Mouse (Mus musculus): ENCODE data around the gene Mfn1. TPM values are rescaled to one million over a fixed set of nuclear protein-coding genes. Genes with fewer than 3 reads are reported as not detected.

The Mfn1 gene
- polyA plus RNA-seq, 1 experiment from 2014 or later: 39.4 TPM

GRCm38 (mm10) chr3:32581911-32582310, 52.6 kb downstream of the Mfn1 start:
- H3K36me3 ChIP-seq (ENCODE audit: poor library complexity, severe bottlenecking): peaks cover 46% of the 10 kb centered on the region
- H3K27ac ChIP-seq: no peak overlapping the region
- no peaks in the 10 kb centered on the region for H3K9me3 ChIP-seq (replicated peaks)
- H3K4me1 ChIP-seq: no peaks in the 10 kb centered on the region
- no peaks in the 10 kb centered on the region for H3K27me3 ChIP-seq
- H3K4me3 ChIP-seq: no peak overlapping the region
- H3K4me2 ChIP-seq: no peak overlapping the region
- 92% methylated on average over 3 of the region's 3 CpGs for WGBS
- H3K9ac ChIP-seq: no peak overlapping the region
- ATAC-seq: no peak

GRCm38 (mm10) chr3:32583489-32583888, 54.2 kb downstream of the Mfn1 start:
- Histone ChIP-seq H3K4me3 (no peak overlapping the region), H3K9me3 (replicated peaks) (no peaks in the 10 kb centered on the region), H3K9ac (no peak overlapping the region), H3K27ac (no peak overlapping the region), H3K36me3 (ENCODE audit: poor library complexity, severe bottlenecking) (peaks cover 46% of the 10 kb centered on the region), H3K4me2 (no peak overlapping the region), H3K27me3 (no peaks in the 10 kb centered on the region), H3K4me1 (no peaks in the 10 kb centered on the region)
- ATAC-seq: peak; percentile 65; the same call in 1 of the 2 replicates
- WGBS: 84% methylated on average over 4 of the region's 4 CpGs

- Histone ChIP-seq H3K4me1 (no peaks in the 10 kb centered on the region), H3K9ac (no peak overlapping the region), H3K27me3 (no peaks in the 10 kb centered on the region), H3K27ac (no peak overlapping the region), H3K36me3 (ENCODE audit: poor library complexity, severe bottlenecking) (peaks cover 53% of the 10 kb centered on the region), H3K4me3 (no peak overlapping the region), H3K9me3 (replicated peaks) (no peaks in the 10 kb centered on the region), H3K4me2 (no peak overlapping the region)
- 96% methylated on average over 3 of the region's 3 CpGs for WGBS
- ATAC-seq: no peak
Measured at GRCm38 (mm10) chr3:32586274-32586673, 57.0 kb downstream of the Mfn1 start.

GRCm38 (mm10) chr3:32595080-32595479, 65.8 kb downstream of the Mfn1 start:
- 87% methylated on average over 4 of the region's 4 CpGs for WGBS
- Histone ChIP-seq H3K9ac (no peak overlapping the region), H3K4me3 (no peak overlapping the region), H3K9me3 (replicated peaks) (no peaks in the 10 kb centered on the region), H3K4me2 (no peak overlapping the region), H3K27me3 (no peaks in the 10 kb centered on the region), H3K36me3 (ENCODE audit: poor library complexity, severe bottlenecking) (0 out of 2 replicates have a peak, but pooled peaks cover 4% of the 10 kb centered on the region), H3K27ac (no peak overlapping the region), H3K4me1 (no peaks in the 10 kb centered on the region)
- no peak for ATAC-seq

- Histone ChIP-seq H3K9ac (no peak overlapping the region), H3K36me3 (ENCODE audit: poor library complexity, severe bottlenecking) (no peaks in the 10 kb centered on the region), H3K4me1 (no peaks in the 10 kb centered on the region), H3K27me3 (no peaks in the 10 kb centered on the region), H3K27ac (no peak overlapping the region), H3K4me3 (no peak overlapping the region), H3K9me3 (replicated peaks) (no peaks in the 10 kb centered on the region), H3K4me2 (no peak overlapping the region)
- no peak for ATAC-seq
- WGBS: 77% methylated on average over 3 of the region's 3 CpGs
Measured at GRCm38 (mm10) chr3:32599328-32599727, 70.1 kb downstream of the Mfn1 start.

GRCm38 (mm10) chr3:32601055-32601454, 71.8 kb downstream of the Mfn1 start:
- no peak overlapping the region for H3K9ac ChIP-seq
- H3K9me3 ChIP-seq (replicated peaks): no peaks in the 10 kb centered on the region
- no peak overlapping the region for H3K27ac ChIP-seq
- H3K4me3 ChIP-seq: no peak overlapping the region
- no peak for ATAC-seq
- H3K4me1 ChIP-seq: no peaks in the 10 kb centered on the region
- no peak overlapping the region for H3K4me2 ChIP-seq
- 93% methylated on average over 10 of the region's 10 CpGs for WGBS
- no peaks in the 10 kb centered on the region for H3K27me3 ChIP-seq
- H3K36me3 ChIP-seq (ENCODE audit: poor library complexity, severe bottlenecking): no peaks in the 10 kb centered on the region

GRCm38 (mm10) chr3:32609233-32609632, 80.0 kb downstream of the Mfn1 start:
- 98% methylated on average over 4 of the region's 4 CpGs for WGBS
- H3K36me3 ChIP-seq (ENCODE audit: poor library complexity, severe bottlenecking): no peaks in the 10 kb centered on the region
- H3K9ac ChIP-seq: no peak overlapping the region
- H3K27me3 ChIP-seq: no peaks in the 10 kb centered on the region
- no peaks in the 10 kb centered on the region for H3K4me1 ChIP-seq
- ATAC-seq: no peak
- no peaks in the 10 kb centered on the region for H3K9me3 ChIP-seq (replicated peaks)
- H3K4me2 ChIP-seq: no peak overlapping the region
- H3K4me3 ChIP-seq: no peak overlapping the region
- no peak overlapping the region for H3K27ac ChIP-seq

- no peak overlapping the region for H3K9ac ChIP-seq
- H3K4me3 ChIP-seq: no peak overlapping the region
- no peaks in the 10 kb centered on the region for H3K36me3 ChIP-seq (ENCODE audit: poor library complexity, severe bottlenecking)
- H3K27ac ChIP-seq: no peak overlapping the region
- H3K4me1 ChIP-seq: no peaks in the 10 kb centered on the region
- no peak overlapping the region for H3K4me2 ChIP-seq
- peak; percentile 54; the same call in 1 of the 2 replicates for ATAC-seq
- 31% methylated on average over 7 of the region's 7 CpGs for WGBS
- H3K27me3 ChIP-seq: 0 out of 2 replicates have a peak, but pooled peaks cover 2% of the 10 kb centered on the region
- no peaks in the 10 kb centered on the region for H3K9me3 ChIP-seq (replicated peaks)
Measured at GRCm38 (mm10) chr3:32610560-32610959, 81.3 kb downstream of the Mfn1 start.

GRCm38 (mm10) chr3:32611606-32612170, 82.4 kb downstream of the Mfn1 start:
- H3K27me3 ChIP-seq: 0 out of 2 replicates have a peak, but pooled peaks cover 2% of the 10 kb centered on the region
- no peaks in the 10 kb centered on the region for H3K4me1 ChIP-seq
- no peaks in the 10 kb centered on the region for H3K36me3 ChIP-seq (ENCODE audit: poor library complexity, severe bottlenecking)
- H3K27ac ChIP-seq: no peak overlapping the region
- ATAC-seq: no peak
- no peaks in the 10 kb centered on the region for H3K9me3 ChIP-seq (replicated peaks)
- H3K4me3 ChIP-seq: no peak overlapping the region
- WGBS: 81% methylated on average over 11 of the region's 11 CpGs
- no peak overlapping the region for H3K9ac ChIP-seq
- H3K4me2 ChIP-seq: no peak overlapping the region

- no peak for ATAC-seq
- WGBS: 81% methylated on average over 2 of the region's 2 CpGs
Measured at GRCm38 (mm10) chr3:32614786-32615185, 85.5 kb downstream of the Mfn1 start.

GRCm38 (mm10) chr3:32615376-32615775, 86.1 kb downstream of the Mfn1 start:
- 81% methylated on average over 5 of the region's 5 CpGs for WGBS
- no peak for ATAC-seq
- 0 out of 2 replicates have a peak, but pooled peaks cover 2% of the 10 kb centered on the region for H3K27me3 ChIP-seq
- H3K4me1 ChIP-seq: no peaks in the 10 kb centered on the region; the same call in 1 of the 2 replicates
- H3K27ac ChIP-seq: no peak overlapping the region
- H3K4me2 ChIP-seq: peak overlapping the region; percentile 62
- H3K9ac ChIP-seq: no peak overlapping the region
- H3K4me3 ChIP-seq: peak overlapping the region; percentile 66; the same call in 1 of the 2 replicates
- no peaks in the 10 kb centered on the region for H3K36me3 ChIP-seq (ENCODE audit: poor library complexity, severe bottlenecking)
- no peaks in the 10 kb centered on the region for H3K9me3 ChIP-seq (replicated peaks)

More at GRCm38 (mm10) chr3:32614786-32615185, 85.5 kb downstream of the Mfn1 start:
- H3K27me3 ChIP-seq: 0 out of 2 replicates have a peak, but pooled peaks cover 2% of the 10 kb centered on the region
- H3K9me3 ChIP-seq (replicated peaks): no peaks in the 10 kb centered on the region
- H3K4me3 ChIP-seq: no peak overlapping the region
- no peak overlapping the region for H3K27ac ChIP-seq
- H3K9ac ChIP-seq: no peak overlapping the region
- no peak overlapping the region for H3K4me2 ChIP-seq
- H3K4me1 ChIP-seq: no peaks in the 10 kb centered on the region; the same call in 1 of the 2 replicates
- H3K36me3 ChIP-seq (ENCODE audit: poor library complexity, severe bottlenecking): no peaks in the 10 kb centered on the region

GRCm38 (mm10) chr3:32616006-32616330, 86.7 kb downstream of the Mfn1 start:
- Histone ChIP-seq H3K9ac (peak overlapping the region; percentile 70), H3K9me3 (replicated peaks) (no peaks in the 10 kb centered on the region), H3K27me3 (0 out of 2 replicates have a peak, but pooled peaks cover 2% of the 10 kb centered on the region), H3K4me3 (peak overlapping the region; percentile 66), H3K4me2 (peak overlapping the region; percentile 62), H3K27ac (no peak overlapping the region), H3K36me3 (ENCODE audit: poor library complexity, severe bottlenecking) (no peaks in the 10 kb centered on the region), H3K4me1 (no peaks in the 10 kb centered on the region; the same call in 1 of the 2 replicates)
- WGBS: 13% methylated on average over 9 of the region's 14 CpGs
- ATAC-seq: no peak

All from forebrain, embryonic 13.5 days (tissue).